Mouse (Mus musculus) macrophage (primary cell): ENCODE measurements around the gene Xlr4a. TPM values are rescaled to one million over a fixed set of nuclear protein-coding genes. Genes with fewer than 3 reads are reported as not detected.

ENCODE experiments used
- polyA plus RNA-seq: library from polyadenylated mRNA; stranded (reverse); fragments of 250-400 nt; gene quantifications from 3 replicates; pipeline ENCODE4 v1.2.4, GENCODE M21; 2018; ENCODE audit warnings: inconsistent platforms

The Xlr4a gene
- polyA plus RNA-seq, 1 experiment from 2014 or later = 5.2 TPM

Other genes starting within 250 kb of the Xlr4a start
- gene Cetn2, start 164.1 kb downstream of the Xlr4a start, polyA plus RNA-seq = 44.0 to 88.1 TPM (median 45.2 TPM) in 3 replicates
- gene Nsdhl, start 163.9 kb downstream of the Xlr4a start, polyA plus RNA-seq = 17.8 to 25.0 TPM (median 21.0 TPM) in 3 replicates
- not detected in 3 replicates for gene Zfp185, start 95.1 kb downstream of the Xlr4a start, polyA plus RNA-seq
- not detected in 3 replicates for gene Pnma5, start 45.4 kb downstream of the Xlr4a start, polyA plus RNA-seq
- not detected in 3 replicates for gene Pnma3, start 17.7 kb downstream of the Xlr4a start, polyA plus RNA-seq
- gene Xlr3a, start 14.6 kb upstream of the Xlr4a start, polyA plus RNA-seq = 0.35 TPM in 1 of 3 replicates, not detected in the others
- gene Gm14685, start 34.6 kb upstream of the Xlr4a start, polyA plus RNA-seq = not detected in 3 replicates
- gene Xlr5b, start 66.3 kb upstream of the Xlr4a start, polyA plus RNA-seq = not detected in 3 replicates
- not detected in 3 replicates for gene DXBay18, start 67.0 kb upstream of the Xlr4a start, polyA plus RNA-seq
- not detected in 3 replicates for gene Spin2d, start 94.5 kb upstream of the Xlr4a start, polyA plus RNA-seq
- gene Xlr3b, start 109.7 kb upstream of the Xlr4a start, polyA plus RNA-seq = 1.6 to 2.5 TPM (median 1.8 TPM) in 3 replicates
- 3.1 to 6.6 TPM (median 5.2 TPM) in 3 replicates for gene Xlr4b, start 131.9 kb upstream of the Xlr4a start, polyA plus RNA-seq
- gene F8a, start 145.8 kb upstream of the Xlr4a start, polyA plus RNA-seq = 1.2 to 3.4 TPM (median 2.6 TPM) in 3 replicates
- gene Xlr4c, start 160.7 kb upstream of the Xlr4a start, polyA plus RNA-seq = 0.25 to 0.36 TPM (median 0.29 TPM) in 3 replicates
- not detected in 3 replicates for gene Xlr3c, start 182.9 kb upstream of the Xlr4a start, polyA plus RNA-seq
- gene Xlr5a, start 210.5 kb upstream of the Xlr4a start, polyA plus RNA-seq = not detected in 3 replicates
- gene Xlr5c, start 210.5 kb upstream of the Xlr4a start, polyA plus RNA-seq = not detected in 3 replicates